Mouse (Mus musculus) cortical plate, adult 2 months (tissue): ENCODE measurements around the gene Cdk17. TPM values are rescaled to one million over a fixed set of nuclear protein-coding genes. Genes with fewer than 3 reads are reported as not detected.
A peak's percentile ranks its signal among the peaks of the same experiment; 100 is the strongest.

Experiments
- H3K27ac ChIP-seq: fragments of 200-500 bp; 2 replicates; pipeline ENCODE4 v1.5.1; 2012; ENCODE audit warnings: low read length, control low read depth, inconsistent platforms; ENCODE audit not compliant: insufficient read depth
- H3K4me1 ChIP-seq: fragments of 200-500 bp; 2 replicates; pipeline ENCODE4 v1.6.1; 2011; ENCODE audit warnings: low read length; ENCODE audit not compliant: control insufficient read depth, insufficient read depth
- H3K4me3 ChIP-seq: fragments of 200-500 bp; 2 replicates; pipeline ENCODE4 v1.5.1; 2011; ENCODE audit warnings: mild to moderate bottlenecking, low read length, control low read depth; ENCODE audit not compliant: insufficient read depth
- CTCF ChIP-seq: fragments of 200-500 bp; IDR thresholded peaks from 2 replicates; pipeline ENCODE4 v1.5.1; 2011; ENCODE audit warnings: mild to moderate bottlenecking, control low read depth, low read length; ENCODE audit not compliant: insufficient read depth; ENCODE audit errors: extremely low read depth
- POLR2A ChIP-seq: fragments of 200-500 bp; IDR thresholded peaks from 2 replicates; pipeline ENCODE4 v1.6.1; 2011; ENCODE audit warnings: mild to moderate bottlenecking, low read length, control low read depth; ENCODE audit not compliant: insufficient read depth; ENCODE audit errors: extremely low read depth
- polyA plus RNA-seq: library from polyadenylated mRNA; depleted of rRNA; stranded (reverse); fragments of >200 nt; gene quantifications from 2 replicates; pipeline ENCODE4 v1.2.3, GENCODE M21; 2012

Gene Cdk17
- polyA plus RNA-seq, 1 experiment: 142 TPM

DNA sequence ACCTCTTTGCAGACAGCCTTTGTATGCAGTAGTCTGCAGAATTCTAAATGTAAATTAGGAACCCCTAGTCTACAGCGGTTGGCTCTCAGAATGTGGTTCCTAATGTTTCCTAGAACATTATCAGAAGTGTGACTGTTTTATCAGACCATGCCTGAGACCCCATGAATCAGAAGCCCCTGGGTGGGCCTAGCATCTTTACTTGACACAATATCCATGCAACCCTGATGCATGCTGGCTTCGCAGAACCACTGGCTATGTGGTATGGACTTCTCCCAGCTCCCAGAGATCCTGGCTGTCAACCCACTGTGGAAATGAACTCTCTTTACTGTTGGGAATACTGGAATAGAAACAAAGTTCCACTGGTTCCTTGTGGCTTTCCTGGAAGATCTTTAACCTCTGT lies 92.0 kb downstream of the Cdk17 start:
- peaks cover 9% of the 10 kb centered on the region for H3K4me1 ChIP-seq
- H3K27ac ChIP-seq: no peak overlapping the region
- H3K4me3 ChIP-seq: no peak overlapping the region
- no peak for TF ChIP-seq CTCF
- no peak for TF ChIP-seq POLR2A

DNA sequence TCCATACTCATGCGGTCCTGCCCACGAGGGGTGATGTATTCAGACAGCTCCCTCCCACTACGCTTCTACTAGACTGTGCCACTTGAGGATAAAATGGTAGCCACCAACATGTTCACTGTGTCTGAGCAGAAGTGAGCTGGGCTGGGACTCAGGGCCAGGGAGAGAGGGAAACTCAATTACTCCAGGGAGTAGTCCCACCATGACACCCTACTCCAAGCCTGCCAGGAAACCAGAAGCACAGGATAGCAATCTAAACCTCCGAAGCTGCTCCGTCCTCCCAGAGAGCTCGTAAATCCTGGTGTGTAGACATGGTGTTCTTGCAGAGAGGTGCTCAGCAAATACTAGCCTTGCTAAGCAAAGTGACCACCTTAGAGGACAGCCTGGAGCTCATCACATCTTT lies 92.5 kb downstream of the Cdk17 start:
- Histone ChIP-seq H3K27ac (no peak overlapping the region), H3K4me1 (peaks cover 6% of the 10 kb centered on the region), H3K4me3 (no peak overlapping the region)
- no peak for TF ChIP-seq CTCF
- TF ChIP-seq POLR2A: no peak

DNA sequence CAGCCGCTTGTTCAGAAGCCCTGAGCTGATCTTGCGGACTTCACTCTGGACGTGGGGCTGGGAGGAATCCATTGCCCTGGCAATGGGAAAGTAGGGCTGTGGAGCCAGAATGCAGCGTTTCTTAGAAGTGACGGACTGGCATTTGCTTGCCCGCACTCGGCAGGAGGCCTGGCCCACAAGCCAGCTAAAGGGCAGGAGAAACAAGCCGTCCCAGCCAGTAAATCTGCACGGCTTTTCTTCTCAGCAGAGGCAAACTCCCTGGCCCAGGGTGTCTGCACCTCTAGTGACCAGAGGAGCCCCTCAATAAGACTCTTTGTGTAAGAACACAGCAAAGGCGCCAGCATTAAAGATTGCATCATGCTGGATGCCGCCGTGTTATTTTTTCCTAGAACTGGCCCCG lies 94.6 kb downstream of the Cdk17 start:
- peaks cover 3% of the 10 kb centered on the region for H3K4me1 ChIP-seq
- H3K4me3 ChIP-seq: no peak overlapping the region
- TF ChIP-seq POLR2A: no peak
- TF ChIP-seq CTCF: no peak

DNA sequence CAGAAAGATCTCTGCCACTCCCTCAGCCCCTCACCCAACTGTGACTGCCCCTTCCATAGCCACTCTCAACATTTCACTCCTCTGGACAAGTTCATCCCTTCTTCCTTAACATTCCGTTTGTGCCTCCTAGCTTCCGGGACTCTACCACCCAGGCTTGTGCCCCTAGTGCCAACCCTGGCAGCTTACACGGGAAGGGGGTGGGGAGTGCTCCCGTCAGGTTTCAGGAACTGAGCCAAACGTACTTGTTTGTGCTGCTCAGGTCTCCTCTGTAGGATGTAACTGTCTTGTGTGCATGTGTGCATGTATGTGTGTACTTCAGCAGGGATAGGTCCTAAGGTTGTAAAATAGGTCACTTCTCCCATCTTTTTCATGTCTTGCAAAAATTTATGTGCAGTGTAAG lies 99.2 kb downstream of the Cdk17 start:
- TF ChIP-seq CTCF: no peak
- TF ChIP-seq POLR2A: no peak
- no peak overlapping the region for H3K4me3 ChIP-seq
- peaks cover 9% of the 10 kb centered on the region; the same call in 1 of the 2 replicates for H3K4me1 ChIP-seq
- no peak overlapping the region for H3K27ac ChIP-seq

More for the DNA sequence above, 94.6 kb downstream of the Cdk17 start:
- no peak overlapping the region for H3K27ac ChIP-seq

DNA sequence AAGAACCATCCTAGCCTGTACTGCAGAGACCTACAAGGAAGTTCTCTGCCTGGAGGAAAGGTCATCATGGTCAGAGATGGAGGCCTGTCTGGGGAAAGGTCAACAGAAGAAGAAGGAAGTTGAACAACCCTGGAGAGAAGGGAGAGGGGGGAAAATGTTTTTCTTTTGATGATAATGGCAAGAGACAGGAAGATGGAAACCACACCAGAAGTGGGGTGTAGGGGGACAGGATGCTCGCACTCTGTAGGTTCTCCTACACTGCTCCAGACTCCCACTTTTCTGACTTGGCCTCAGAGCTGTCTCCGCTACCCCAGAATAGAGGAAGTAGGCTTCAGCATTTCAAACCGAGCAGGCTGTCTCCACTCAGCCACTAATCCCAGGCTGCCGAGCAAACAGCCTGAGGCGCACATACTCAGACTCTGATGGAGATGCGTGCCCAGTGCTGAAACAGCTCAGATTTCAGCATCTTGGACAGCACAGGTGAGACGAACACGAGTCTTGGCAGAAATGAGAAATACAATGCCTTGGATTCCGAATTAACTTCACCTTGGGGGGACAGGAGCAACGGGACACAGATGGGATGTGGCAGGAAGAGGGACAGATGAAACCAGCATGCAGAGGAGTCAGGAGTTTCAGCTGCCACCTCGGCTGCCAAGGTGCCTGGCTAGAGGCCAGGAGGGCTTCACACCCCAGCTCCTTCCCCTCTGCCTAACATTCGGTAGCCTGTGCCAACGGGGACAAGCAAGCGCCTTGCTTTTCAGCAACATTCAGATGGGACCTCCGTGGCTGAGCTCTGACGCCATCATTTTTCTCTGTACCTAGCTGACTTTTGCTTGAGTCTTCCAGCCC lies 100.7 kb downstream of the Cdk17 start:
- TF ChIP-seq POLR2A: no peak
- TF ChIP-seq CTCF: no peak
- H3K4me1 ChIP-seq: peaks cover 10% of the 10 kb centered on the region; the same call in 1 of the 2 replicates

DNA sequence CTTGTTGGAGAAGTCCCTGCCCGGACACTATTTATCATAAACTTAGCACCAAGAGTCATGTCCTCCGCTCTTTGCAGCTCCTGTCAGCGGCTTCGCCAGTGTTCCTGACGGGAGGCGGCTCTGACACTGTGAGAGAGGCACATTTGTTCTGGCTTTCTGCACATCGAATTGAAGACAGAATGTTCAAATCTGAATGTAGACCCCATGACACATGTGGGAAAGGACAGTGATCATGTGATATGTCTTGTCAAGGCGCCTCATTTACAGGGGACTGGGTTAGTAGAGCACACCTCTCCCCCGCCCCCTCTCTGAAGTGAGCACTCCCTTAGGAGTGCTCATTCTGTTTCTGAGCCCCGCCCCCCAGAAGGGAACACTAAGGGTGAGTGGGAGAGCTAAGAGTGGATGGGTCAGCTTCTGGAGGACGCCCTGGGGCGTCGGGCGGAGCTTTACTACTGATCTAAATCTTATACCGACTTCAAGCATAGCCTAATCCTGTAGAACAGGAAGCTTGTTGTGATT lies 101.4 kb downstream of the Cdk17 start:
- TF ChIP-seq POLR2A (no peak), CTCF (no peak)
- H3K4me1 ChIP-seq: peaks cover 10% of the 10 kb centered on the region; the same call in 1 of the 2 replicates
- H3K27ac ChIP-seq: no peak overlapping the region
- H3K4me3 ChIP-seq: no peak overlapping the region

More for the DNA sequence above, 100.7 kb downstream of the Cdk17 start:
- Histone ChIP-seq H3K27ac (no peak overlapping the region), H3K4me3 (no peak overlapping the region)

DNA sequence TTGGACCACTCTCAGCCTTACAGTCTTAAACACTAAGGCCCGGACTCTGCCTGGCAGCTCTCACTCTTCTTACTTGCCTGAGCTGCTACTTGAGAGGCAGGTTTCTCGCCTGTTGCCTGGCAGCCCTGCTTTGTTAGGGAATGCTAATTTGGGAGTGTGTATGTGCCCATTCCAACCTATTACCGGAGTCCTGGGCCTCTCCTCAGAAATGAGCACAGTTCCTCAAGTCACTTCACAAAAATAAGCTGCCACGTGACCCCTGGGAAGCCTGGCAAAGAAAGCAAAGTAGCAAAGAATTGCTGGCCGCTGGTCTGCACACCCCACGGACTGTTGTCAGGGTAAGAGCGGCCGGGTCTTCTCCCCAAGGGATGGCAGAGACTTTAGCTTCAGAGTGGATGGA lies 102.8 kb downstream of the Cdk17 start:
- H3K27ac ChIP-seq: 0 out of 2 replicates have a peak overlapping the region, but pooled peaks have one; percentile 1
- TF ChIP-seq POLR2A (no peak), CTCF (no peak)
- peaks cover 10% of the 10 kb centered on the region; the same call in 1 of the 2 replicates for H3K4me1 ChIP-seq
- H3K4me3 ChIP-seq: no peak overlapping the region

DNA sequence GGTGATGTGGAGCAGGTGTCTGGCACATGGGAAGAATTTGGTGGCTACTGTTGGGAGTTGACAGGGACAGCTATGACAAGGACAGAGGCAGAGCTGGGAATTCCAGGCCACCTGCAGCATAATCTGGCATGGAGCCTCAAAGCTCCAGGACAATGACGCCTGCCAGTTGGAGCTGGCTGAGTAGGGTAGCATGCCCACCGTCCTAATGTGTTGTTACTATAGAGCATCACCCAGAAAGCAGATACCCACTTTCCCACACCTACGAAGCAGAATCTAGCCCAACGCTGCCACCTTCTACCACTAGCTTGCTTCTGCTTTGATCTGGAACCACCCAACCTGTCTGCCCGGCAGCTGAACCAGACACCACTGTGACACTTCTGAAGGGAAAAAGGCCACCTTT lies 103.3 kb downstream of the Cdk17 start:
- peaks cover 10% of the 10 kb centered on the region; the same call in 1 of the 2 replicates for H3K4me1 ChIP-seq
- TF ChIP-seq POLR2A: no peak
- no peak for TF ChIP-seq CTCF
- no peak overlapping the region for H3K4me3 ChIP-seq
- no peak overlapping the region for H3K27ac ChIP-seq

DNA sequence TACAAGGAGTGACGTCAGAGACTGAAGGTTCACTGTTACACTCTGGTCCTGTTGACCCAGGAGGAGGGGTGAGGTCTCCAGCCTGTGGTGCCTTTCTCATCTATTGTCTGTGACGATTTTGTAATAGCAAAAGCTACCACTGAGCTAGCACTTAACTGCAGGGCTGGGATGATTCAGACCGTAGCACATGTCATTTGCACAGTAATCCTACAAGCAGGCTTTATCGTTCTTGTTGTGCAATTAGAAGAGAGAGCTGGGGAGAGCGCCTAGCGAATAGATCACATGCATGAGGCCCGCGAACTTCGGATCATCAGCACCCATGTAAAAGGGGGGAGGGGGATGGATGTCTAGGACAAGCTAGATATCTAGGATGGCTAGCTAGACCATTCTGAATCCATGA lies 105.2 kb downstream of the Cdk17 start:
- H3K27ac ChIP-seq: peak overlapping the region; percentile 41
- H3K4me3 ChIP-seq: no peak overlapping the region
- peaks cover 10% of the 10 kb centered on the region; the same call in 1 of the 2 replicates for H3K4me1 ChIP-seq
- TF ChIP-seq POLR2A (no peak), CTCF (no peak)

DNA sequence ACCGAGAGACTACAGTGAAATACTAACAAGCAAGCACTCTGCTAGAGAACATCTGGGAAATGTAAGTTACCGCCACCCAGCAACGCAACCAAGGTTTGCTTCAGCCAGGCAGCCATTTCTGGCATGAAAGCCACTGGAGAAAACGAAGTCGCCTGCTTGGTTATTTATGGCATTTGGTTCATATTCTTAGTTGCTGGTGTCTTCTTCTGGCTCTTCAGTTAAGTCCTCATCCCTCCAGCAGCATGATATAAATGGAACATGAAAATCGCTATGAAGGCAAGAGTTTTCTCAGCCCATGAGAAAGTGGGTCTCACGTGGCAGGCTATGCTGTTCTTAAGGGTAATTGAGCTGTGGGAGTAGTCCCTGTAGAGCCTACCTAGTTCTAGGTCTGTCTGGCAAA lies 105.8 kb downstream of the Cdk17 start:
- H3K4me3 ChIP-seq: no peak overlapping the region
- H3K4me1 ChIP-seq: peaks cover 10% of the 10 kb centered on the region; the same call in 1 of the 2 replicates
- peak overlapping the region; percentile 41 for H3K27ac ChIP-seq
- TF ChIP-seq POLR2A: no peak
- TF ChIP-seq CTCF: no peak

DNA sequence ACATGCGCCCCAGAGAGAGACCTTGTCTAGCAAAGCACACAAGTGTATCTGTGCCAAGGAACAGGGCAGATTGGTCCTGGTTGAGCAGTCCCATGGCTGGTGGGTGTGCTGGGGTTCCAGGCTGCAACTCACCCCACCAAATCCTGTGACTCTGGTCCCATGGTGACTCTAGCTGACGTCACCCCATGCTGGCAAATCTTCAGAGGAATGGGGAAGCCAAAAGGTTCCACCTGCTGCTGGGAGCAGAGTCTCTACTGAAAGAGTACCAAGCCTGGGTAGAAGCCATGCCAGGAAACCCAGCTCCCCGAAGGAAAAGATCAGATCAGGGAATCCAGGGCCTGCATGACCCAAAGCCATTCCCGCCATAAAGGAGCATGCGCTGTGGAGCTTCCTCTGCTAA lies 106.8 kb downstream of the Cdk17 start:
- Histone ChIP-seq H3K27ac (no peak overlapping the region), H3K4me1 (peaks cover 5% of the 10 kb centered on the region; the same call in 1 of the 2 replicates), H3K4me3 (no peak overlapping the region)
- TF ChIP-seq POLR2A (no peak), CTCF (no peak)
